Mouse (Mus musculus) myocyte (in vitro differentiated cells): ENCODE measurements around the gene Cog5. TPM values are rescaled to one million over a fixed set of nuclear protein-coding genes. Genes with fewer than 3 reads are reported as not detected.

ENCODE experiments used
- H3K27me3 ChIP-seq: one replicate; pipeline ENCODE4 v1.6.1; 2011; ENCODE audit not compliant: control insufficient read depth, insufficient read depth, insufficient read length
- H3K36me3 ChIP-seq: one replicate; pipeline ENCODE4 v1.6.1; 2011; ENCODE audit not compliant: control insufficient read depth, insufficient read depth
- H3K4me2 ChIP-seq: one replicate; pipeline ENCODE4 v1.6.1; 2011; ENCODE audit warnings: low read depth, control low read depth
- H3K4me3 ChIP-seq: one replicate; pipeline ENCODE4 v1.5.1; 2011; ENCODE audit warnings: mild to moderate bottlenecking, control low read depth, moderate library complexity
- H3K79me2 ChIP-seq: one replicate; pipeline ENCODE4 v1.6.1; 2011; ENCODE audit not compliant: control insufficient read depth, insufficient read depth
- H3ac ChIP-seq: one replicate; pipeline ENCODE4 v1.6.1; 2011; ENCODE audit not compliant: control insufficient read depth, insufficient read length
- CEBPB ChIP-seq: IDR thresholded peaks from 2 replicates; pipeline ENCODE4 v1.6.1; 2011; ENCODE audit warnings: mild to moderate bottlenecking, moderate library complexity; ENCODE audit not compliant: poor library complexity, insufficient read depth, severe bottlenecking
- E2F4 ChIP-seq: IDR thresholded peaks from one replicate; pipeline ENCODE4 v1.6.1; 2011; ENCODE audit warnings: mild to moderate bottlenecking, control low read depth, moderate library complexity; ENCODE audit not compliant: insufficient read depth
- MAX ChIP-seq: IDR thresholded peaks from one replicate; pipeline ENCODE4 v1.6.1; 2011; ENCODE audit warnings: low read depth, mild to moderate bottlenecking, control low read depth
- MYOD1 ChIP-seq, 3 experiments: IDR thresholded peaks; one replicate each; pipeline ENCODE4 v1.6.1; 2011; ENCODE audit warnings: control low read depth in 2 of 3, low read depth in 2 of 3, mild to moderate bottlenecking in 2 of 3, moderate library complexity in 1 of 3; ENCODE audit not compliant: insufficient read length in 2 of 3, control insufficient read depth in 1 of 3
- MYOG ChIP-seq, 3 experiments: IDR thresholded peaks; one replicate each; pipeline ENCODE4 v1.6.1; 2011; ENCODE audit warnings: control low read depth in 2 of 3, low read depth in 2 of 3, mild to moderate bottlenecking in 2 of 3; ENCODE audit not compliant: insufficient read length in 2 of 3, control insufficient read depth in 1 of 3, insufficient read depth in 1 of 3
- POLR2A ChIP-seq: IDR thresholded peaks from one replicate; pipeline ENCODE4 v1.6.1; 2011; ENCODE audit warnings: low read depth, mild to moderate bottlenecking, control low read depth, moderate library complexity; ENCODE audit not compliant: insufficient read length
- POLR2AphosphoS2 ChIP-seq: IDR thresholded peaks from one replicate; pipeline ENCODE4 v1.6.1; 2011; ENCODE audit warnings: low read depth, control low read depth; ENCODE audit not compliant: insufficient read length
- REST ChIP-seq: IDR thresholded peaks from one replicate; pipeline ENCODE4 v1.6.1; 2011; ENCODE audit warnings: mild to moderate bottlenecking, control low read depth, moderate library complexity; ENCODE audit not compliant: insufficient read depth, insufficient read length
- SRF ChIP-seq: IDR thresholded peaks from one replicate; pipeline ENCODE4 v1.6.1; 2011; ENCODE audit warnings: low read depth; ENCODE audit not compliant: control insufficient read depth, insufficient read length
- TCF12 ChIP-seq: IDR thresholded peaks from one replicate; pipeline ENCODE4 v1.6.1; 2011; ENCODE audit warnings: mild to moderate bottlenecking, control low read depth; ENCODE audit not compliant: poor library complexity, insufficient read depth, severe bottlenecking
- TCF3 ChIP-seq: IDR thresholded peaks from one replicate; pipeline ENCODE4 v1.6.1; 2011; ENCODE audit warnings: low read depth, control low read depth; ENCODE audit not compliant: insufficient read length
- USF1 ChIP-seq: IDR thresholded peaks from one replicate; pipeline ENCODE4 v1.6.1; 2011; ENCODE audit warnings: low read depth, mild to moderate bottlenecking, control low read depth, moderate library complexity
- polyA plus RNA-seq: library from polyadenylated mRNA; unstranded; fragments of >200 nt; fragmentation: generic; extraction: Trizol; gene quantifications from one replicate; pipeline ENCODE4 v1.2.1, GENCODE M21; 2012; ENCODE audit warnings: missing spikeins

Gene Cog5
- polyA plus RNA-seq, 1 experiment, result 10.2 TPM

GRCm38 (mm10) chr12:31862668-31863538 lies 208.2 kb downstream of the Cog5 start:
- Histone ChIP-seq H3K79me2 (no peaks in the 10 kb centered on the region), H3K36me3 (no peaks in the 10 kb centered on the region), H3K4me2 (no peak overlapping the region), H3K27me3 (no peaks in the 10 kb centered on the region), H3ac (no peak overlapping the region), H3K4me3 (no peak overlapping the region)
- no peak for TF ChIP-seq REST
- no peak for TF ChIP-seq E2F4
- TF ChIP-seq CEBPB, result no peak

GRCm38 (mm10) chr12:31876775-31877174 lies 222.1 kb downstream of the Cog5 start:
- Histone ChIP-seq H3K4me2 (no peak overlapping the region), H3K4me3 (no peak overlapping the region), H3K27me3 (no peaks in the 10 kb centered on the region), H3K79me2 (no peaks in the 10 kb centered on the region), H3ac (no peak overlapping the region), H3K36me3 (no peaks in the 10 kb centered on the region)
- TF ChIP-seq TCF12 (no peak), MYOD1 (IDR thresholded peaks at IDR 0.05; ENCODE audit: control insufficient read depth in 1 of 3, insufficient read length in 2 of 3, low read depth in 2 of 3) (no peak), POLR2AphosphoS2 (no peak), E2F4 (no peak), SRF (no peak), TCF3 (no peak), POLR2A (no peak), MYOG (IDR thresholded peaks at IDR 0.05; ENCODE audit: control insufficient read depth in 1 of 3, insufficient read depth in 1 of 3, insufficient read length in 2 of 3, low read depth in 2 of 3) (no peak), CEBPB (no peak), REST (no peak), MAX (no peak), USF1 (no peak)

- Histone ChIP-seq H3ac (no peak overlapping the region), H3K4me2 (no peak overlapping the region), H3K27me3 (no peaks in the 10 kb centered on the region), H3K36me3 (no peaks in the 10 kb centered on the region), H3K79me2 (no peaks in the 10 kb centered on the region), H3K4me3 (no peak overlapping the region)
- TF ChIP-seq POLR2AphosphoS2 (no peak), TCF3 (no peak), SRF (no peak), POLR2A (no peak), E2F4 (no peak), USF1 (no peak), MYOG (IDR thresholded peaks at IDR 0.05; ENCODE audit: control insufficient read depth in 1 of 3, insufficient read depth in 1 of 3, insufficient read length in 2 of 3, low read depth in 2 of 3) (no peak), CEBPB (no peak), MAX (no peak), REST (no peak), TCF12 (no peak), MYOD1 (IDR thresholded peaks at IDR 0.05; ENCODE audit: control insufficient read depth in 1 of 3, insufficient read length in 2 of 3, low read depth in 2 of 3) (no peak)
These were observed 228.1 kb downstream of the Cog5 start for GRCm38 (mm10) chr12:31882736-31883135.

- H3K79me2 ChIP-seq, result no peaks in the 10 kb centered on the region
- H3K27me3 ChIP-seq, result no peaks in the 10 kb centered on the region
- no peak for TF ChIP-seq MYOD1 (IDR thresholded peaks at IDR 0.05; ENCODE audit: control insufficient read depth in 1 of 3, insufficient read length in 2 of 3, low read depth in 2 of 3)
- TF ChIP-seq USF1, result no peak
- TF ChIP-seq TCF3, result no peak
- TF ChIP-seq MAX, result no peak
- TF ChIP-seq CEBPB, result no peak
- TF ChIP-seq REST, result no peak
- TF ChIP-seq TCF12, result no peak
- TF ChIP-seq POLR2AphosphoS2, result no peak
- no peak for TF ChIP-seq MYOG (IDR thresholded peaks at IDR 0.05; ENCODE audit: control insufficient read depth in 1 of 3, insufficient read depth in 1 of 3, insufficient read length in 2 of 3, low read depth in 2 of 3)
- TF ChIP-seq E2F4, result no peak
- TF ChIP-seq POLR2A, result no peak
- no peak for TF ChIP-seq SRF
- H3K4me2 ChIP-seq, result no peak overlapping the region
- H3K4me3 ChIP-seq, result no peak overlapping the region
- H3ac ChIP-seq, result no peak overlapping the region
- H3K36me3 ChIP-seq, result no peaks in the 10 kb centered on the region
These were observed 229.7 kb downstream of the Cog5 start for GRCm38 (mm10) chr12:31884365-31884764.
